Mouse (Mus musculus): ENCODE measurements at regions not wholly inside any gene's neighbourhood (a gene's known extent, or its start where the extent isn't known, plus 50 kb on each side); places are given as distances from the start of the nearest gene placed in this dataset.
A peak's percentile ranks its signal among the peaks of the same experiment; 100 is the strongest.

- TF ChIP-seq MYB (IDR thresholded peaks at IDR 0.05; ENCODE audit: low read depth, low read length) = no peak
- TF ChIP-seq MAZ (IDR thresholded peaks at IDR 0.05; ENCODE audit: low read depth, low read length) = no peak
- Histone ChIP-seq H3K9ac (ENCODE audit: control insufficient read depth, low read depth, low read length, poor library complexity, severe bottlenecking) (no peak overlapping the region), H3K79me2 (ENCODE audit: control insufficient read depth, insufficient read depth, low read length, poor library complexity) (no peaks in the 10 kb centered on the region), H3K36me3 (ENCODE audit: control insufficient read depth in 1 of 2, insufficient read depth in 2 of 2, low read length in 2 of 2) (no peaks in the 10 kb centered on the region), H3K4me1 (ENCODE audit: control insufficient read depth in 1 of 2, insufficient read depth in 2 of 2, low read length in 2 of 2) (no peaks in the 10 kb centered on the region), H3K27me3 (ENCODE audit: control insufficient read depth in 1 of 2, insufficient read depth in 2 of 2, low read length in 2 of 2) (no peaks in the 10 kb centered on the region; a peak in 2 of 4 replicates), H3K9me3 (replicated peaks; ENCODE audit: insufficient read depth, low read length) (no peaks in the 10 kb centered on the region), H3K27ac (ENCODE audit: control insufficient read depth, low read depth, low read length) (no peak overlapping the region), H3K4me3 (ENCODE audit: control insufficient read depth in 1 of 2, insufficient read depth in 1 of 2, low read depth in 2 of 2, low read length in 2 of 2) (no peak overlapping the region)
- DNase-seq (ENCODE audit: low read depth, low spot score) = no peak
These were observed 68.6 kb upstream of the Klf7 start for GRCm38 (mm10) chr1:64190705-64191104.

DNA sequence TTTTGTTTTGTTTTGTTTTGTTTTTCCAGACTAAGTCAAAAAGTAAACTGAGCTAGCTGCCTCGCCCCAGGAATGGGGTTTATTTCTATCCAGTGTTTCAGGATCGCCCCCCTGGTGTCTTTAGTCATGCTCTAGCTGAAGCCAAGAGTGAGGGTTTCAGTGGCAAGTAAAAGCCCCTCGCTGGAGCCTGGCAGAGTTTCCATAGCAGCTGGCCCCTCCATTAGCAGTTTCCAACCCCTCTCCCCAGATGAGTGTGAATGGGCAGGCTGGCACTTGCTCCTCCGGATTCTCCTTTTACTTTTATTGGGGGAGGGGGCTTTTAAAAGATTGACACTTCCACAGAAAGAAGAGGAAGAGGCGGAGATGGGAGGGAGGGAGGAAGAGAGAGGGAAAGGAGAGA, 68.0 kb upstream of the Klf7 start:
- no peak for DNase-seq (ENCODE audit: low read depth, low spot score)
- Histone ChIP-seq H3K4me3 (ENCODE audit: control insufficient read depth in 1 of 2, insufficient read depth in 1 of 2, low read depth in 2 of 2, low read length in 2 of 2) (no peak overlapping the region; a peak in 1 of 4 replicates), H3K36me3 (ENCODE audit: control insufficient read depth in 1 of 2, insufficient read depth in 2 of 2, low read length in 2 of 2) (no peaks in the 10 kb centered on the region), H3K9ac (ENCODE audit: control insufficient read depth, low read depth, low read length, poor library complexity, severe bottlenecking) (no peak overlapping the region), H3K27me3 (ENCODE audit: control insufficient read depth in 1 of 2, insufficient read depth in 2 of 2, low read length in 2 of 2) (no peaks in the 10 kb centered on the region; a peak in 2 of 4 replicates), H3K79me2 (ENCODE audit: control insufficient read depth, insufficient read depth, low read length, poor library complexity) (no peaks in the 10 kb centered on the region), H3K9me3 (replicated peaks; ENCODE audit: insufficient read depth, low read length) (no peaks in the 10 kb centered on the region), H3K4me1 (ENCODE audit: control insufficient read depth in 1 of 2, insufficient read depth in 2 of 2, low read length in 2 of 2) (no peaks in the 10 kb centered on the region), H3K27ac (ENCODE audit: control insufficient read depth, low read depth, low read length) (no peak overlapping the region)
- TF ChIP-seq POLR2AphosphoS2 (IDR thresholded peaks at IDR 0.05; ENCODE audit: low read length) (no peak), ELF1 (IDR thresholded peaks at IDR 0.05; ENCODE audit: low read depth, low read length) (no peak), RCOR1 (IDR thresholded peaks at IDR 0.05; ENCODE audit: low read depth, low read length) (no peak), SMC3 (IDR thresholded peaks at IDR 0.05; ENCODE audit: low read depth, low read length) (no peak), UBTF (IDR thresholded peaks at IDR 0.05; ENCODE audit: borderline replicate concordance, insufficient read depth, low read depth, low read length) (no peak), CHD2 (IDR thresholded peaks at IDR 0.05; ENCODE audit: low read length) (no peak), MYC (IDR thresholded peaks at IDR 0.05; ENCODE audit: low read depth, low read length) (no peak), CHD1 (IDR thresholded peaks at IDR 0.05; ENCODE audit: low read depth, low read length) (no peak), MAZ (IDR thresholded peaks at IDR 0.05; ENCODE audit: low read depth, low read length) (no peak), CTCF (IDR thresholded peaks at IDR 0.05 in 2 of 3, conservative IDR thresholded peaks at IDR 0.05 in 1 of 3; ENCODE audit: control insufficient read depth in 1 of 3, insufficient read depth in 1 of 3, low read depth in 2 of 3, low read length in 3 of 3, poor library complexity in 1 of 3, severe bottlenecking in 1 of 3) (no peak), E2F4 (IDR thresholded peaks at IDR 0.05; ENCODE audit: borderline replicate concordance, low read depth, low read length) (no peak)

DNA sequence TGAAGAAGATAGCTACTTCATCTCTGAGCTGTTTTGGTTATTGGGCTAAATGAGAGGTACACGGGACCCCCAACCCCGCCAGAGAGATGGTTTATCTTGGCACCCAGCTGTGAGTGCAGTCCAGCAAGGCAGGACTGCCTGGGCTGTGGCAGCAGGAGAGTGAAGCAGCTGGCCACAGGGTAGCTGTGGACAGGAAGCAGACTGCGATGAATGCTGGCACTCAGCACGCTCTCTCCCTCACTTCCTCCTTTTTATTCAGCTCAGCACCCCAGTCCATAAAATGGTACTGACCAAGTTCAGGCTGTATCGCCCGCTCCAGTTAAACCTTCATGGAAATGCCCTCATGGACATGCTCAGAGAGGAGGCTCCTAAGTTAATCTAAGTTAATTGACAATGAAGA, 67.4 kb upstream of the Klf7 start:
- Histone ChIP-seq H3K36me3 (ENCODE audit: control insufficient read depth in 1 of 2, insufficient read depth in 2 of 2, low read length in 2 of 2) (no peaks in the 10 kb centered on the region), H3K4me1 (ENCODE audit: control insufficient read depth in 1 of 2, insufficient read depth in 2 of 2, low read length in 2 of 2) (no peaks in the 10 kb centered on the region), H3K9me3 (replicated peaks; ENCODE audit: insufficient read depth, low read length) (no peaks in the 10 kb centered on the region), H3K4me3 (ENCODE audit: control insufficient read depth in 1 of 2, insufficient read depth in 1 of 2, low read depth in 2 of 2, low read length in 2 of 2) (no peak overlapping the region), H3K27ac (ENCODE audit: control insufficient read depth, low read depth, low read length) (no peak overlapping the region), H3K9ac (ENCODE audit: control insufficient read depth, low read depth, low read length, poor library complexity, severe bottlenecking) (no peak overlapping the region), H3K79me2 (ENCODE audit: control insufficient read depth, insufficient read depth, low read length, poor library complexity) (no peaks in the 10 kb centered on the region), H3K27me3 (ENCODE audit: control insufficient read depth in 1 of 2, insufficient read depth in 2 of 2, low read length in 2 of 2) (no peaks in the 10 kb centered on the region; a peak in 2 of 4 replicates)
- DNase-seq (ENCODE audit: low read depth, low spot score) = peak; percentile 17
- TF ChIP-seq POLR2AphosphoS2 (IDR thresholded peaks at IDR 0.05; ENCODE audit: low read length) (no peak), CHD1 (IDR thresholded peaks at IDR 0.05; ENCODE audit: low read depth, low read length) (no peak), USF2 (IDR thresholded peaks at IDR 0.05; ENCODE audit: borderline replicate concordance in 1 of 2, insufficient read depth in 1 of 2, low read depth in 1 of 2, low read length in 2 of 2) (no peak), MXI1 (IDR thresholded peaks at IDR 0.05; ENCODE audit: low read depth, low read length) (no peak), EP300 (IDR thresholded peaks at IDR 0.05; ENCODE audit: low read depth in 1 of 2, low read length in 2 of 2) (no peak), JUND (IDR thresholded peaks at IDR 0.05; ENCODE audit: low read depth, low read length) (no peak), ZKSCAN1 (IDR thresholded peaks at IDR 0.05; ENCODE audit: low read depth, low read length) (no peak), SIN3A (IDR thresholded peaks at IDR 0.05; ENCODE audit: low read length) (no peak), MAZ (IDR thresholded peaks at IDR 0.05; ENCODE audit: low read depth, low read length) (no peak), E2F4 (IDR thresholded peaks at IDR 0.05; ENCODE audit: borderline replicate concordance, low read depth, low read length) (no peak), USF1 (IDR thresholded peaks at IDR 0.05; ENCODE audit: low read depth, low read length) (no peak)
